Mouse (Mus musculus): ENCODE data around the gene Klhl9. TPM values are rescaled to one million over a fixed set of nuclear protein-coding genes. Genes with fewer than 3 reads are reported as not detected.

The Klhl9 gene
- total and polyA plus RNA-seq, 2 experiments, result 9.8 to 68.1 TPM

- no peaks in the 10 kb centered on the region for H3K36me3 ChIP-seq (ENCODE audit: control insufficient read depth, insufficient read depth, low read length)
- H3K79me2 ChIP-seq (ENCODE audit: control insufficient read depth, insufficient read depth, low read length), result no peaks in the 10 kb centered on the region
- H3K27me3 ChIP-seq (ENCODE audit: control insufficient read depth, insufficient read depth, low read length), result no peaks in the 10 kb centered on the region
- no peaks in the 10 kb centered on the region for H3K4me1 ChIP-seq (ENCODE audit: control insufficient read depth, insufficient read depth, low read length)
- no peak overlapping the region for H3K9ac ChIP-seq (ENCODE audit: low read depth, low read length)
- DNase-seq (ENCODE audit: extremely low read depth, low read depth, low spot score), result no peak
- H3K4me3 ChIP-seq (ENCODE audit: insufficient read depth, low read depth, low read length), result no peak overlapping the region
- TF ChIP-seq POLR2A (IDR thresholded peaks at IDR 0.05; ENCODE audit: extremely low read depth, insufficient read depth, low read length), result no peak
- no peak for TF ChIP-seq CTCF (IDR thresholded peaks at IDR 0.05; ENCODE audit: low read depth, low read length)
- no peak overlapping the region for H3K27ac ChIP-seq (replicated peaks; ENCODE audit: insufficient read depth, low read depth, low read length)
- 85% methylated on average over 4 of the region's 4 CpGs for WGBS
Observed at GRCm38 (mm10) chr4:88741426-88741825, 19.2 kb upstream of the Klhl9 start.

- WGBS, result 79% methylated on average over 6 of the region's 6 CpGs
- TF ChIP-seq POLR2A (IDR thresholded peaks at IDR 0.05; ENCODE audit: extremely low read depth, insufficient read depth, low read length) (no peak), CTCF (IDR thresholded peaks at IDR 0.05; ENCODE audit: low read depth, low read length) (no peak)
Observed at GRCm38 (mm10) chr4:88739036-88739435, 16.8 kb upstream of the Klhl9 start.

GRCm38 (mm10) chr4:88738480-88738879, 16.2 kb upstream of the Klhl9 start:
- TF ChIP-seq POLR2A (IDR thresholded peaks at IDR 0.05; ENCODE audit: extremely low read depth, insufficient read depth, low read length) (no peak), CTCF (IDR thresholded peaks at IDR 0.05; ENCODE audit: low read depth, low read length) (peak; percentile 92)
- peak; percentile 48 for DNase-seq (ENCODE audit: extremely low read depth, low read depth, low spot score)
- no peak overlapping the region for H3K4me3 ChIP-seq (ENCODE audit: insufficient read depth, low read depth, low read length)

More at GRCm38 (mm10) chr4:88739036-88739435, 16.8 kb upstream of the Klhl9 start:
- H3K27ac ChIP-seq (replicated peaks; ENCODE audit: insufficient read depth, low read depth, low read length), result no peak overlapping the region
- H3K36me3 ChIP-seq (ENCODE audit: control insufficient read depth, insufficient read depth, low read length), result no peaks in the 10 kb centered on the region
- no peak overlapping the region for H3K4me3 ChIP-seq (ENCODE audit: insufficient read depth, low read depth, low read length)
- no peak overlapping the region for H3K9ac ChIP-seq (ENCODE audit: low read depth, low read length)
- DNase-seq (ENCODE audit: extremely low read depth, low read depth, low spot score), result no peak
- no peaks in the 10 kb centered on the region for H3K27me3 ChIP-seq (ENCODE audit: control insufficient read depth, insufficient read depth, low read length)
- no peaks in the 10 kb centered on the region for H3K79me2 ChIP-seq (ENCODE audit: control insufficient read depth, insufficient read depth, low read length)
- H3K4me1 ChIP-seq (ENCODE audit: control insufficient read depth, insufficient read depth, low read length), result no peaks in the 10 kb centered on the region

GRCm38 (mm10) chr4:88727324-88727723, 5.1 kb upstream of the Klhl9 start:
- peak; percentile 52 for DNase-seq (ENCODE audit: extremely low read depth, low read depth, low spot score)
- 0% methylated on average over 1 of the region's 1 CpGs for WGBS
- TF ChIP-seq POLR2A (IDR thresholded peaks at IDR 0.05; ENCODE audit: extremely low read depth, insufficient read depth, low read length) (no peak), CTCF (IDR thresholded peaks at IDR 0.05; ENCODE audit: low read depth, low read length) (peak; percentile 64; the same call in 1 of the 2 replicates)

More at GRCm38 (mm10) chr4:88738480-88738879, 16.2 kb upstream of the Klhl9 start:
- H3K27ac ChIP-seq (replicated peaks; ENCODE audit: insufficient read depth, low read depth, low read length), result no peak overlapping the region
- no peaks in the 10 kb centered on the region for H3K27me3 ChIP-seq (ENCODE audit: control insufficient read depth, insufficient read depth, low read length)
- no peaks in the 10 kb centered on the region for H3K36me3 ChIP-seq (ENCODE audit: control insufficient read depth, insufficient read depth, low read length)
- H3K79me2 ChIP-seq (ENCODE audit: control insufficient read depth, insufficient read depth, low read length), result no peaks in the 10 kb centered on the region
- H3K4me1 ChIP-seq (ENCODE audit: control insufficient read depth, insufficient read depth, low read length), result no peaks in the 10 kb centered on the region
- H3K9ac ChIP-seq (ENCODE audit: low read depth, low read length), result no peak overlapping the region
- WGBS, result 0% methylated on average over 2 of the region's 2 CpGs

GRCm38 (mm10) chr4:88726727-88727126, 4.5 kb upstream of the Klhl9 start:
- WGBS, result 75% methylated on average over 6 of the region's 6 CpGs
- TF ChIP-seq POLR2A (IDR thresholded peaks at IDR 0.05; ENCODE audit: extremely low read depth, insufficient read depth, low read length), result no peak
- Histone ChIP-seq H3K4me1 (ENCODE audit: control insufficient read depth, insufficient read depth, low read length) (no peaks in the 10 kb centered on the region), H3K79me2 (ENCODE audit: control insufficient read depth, insufficient read depth, low read length) (no peaks in the 10 kb centered on the region), H3K27ac (replicated peaks; ENCODE audit: insufficient read depth, low read depth, low read length) (no peak overlapping the region), H3K4me3 (ENCODE audit: insufficient read depth, low read depth, low read length) (no peak overlapping the region), H3K27me3 (ENCODE audit: control insufficient read depth, insufficient read depth, low read length) (no peaks in the 10 kb centered on the region), H3K36me3 (ENCODE audit: control insufficient read depth, insufficient read depth, low read length) (no peaks in the 10 kb centered on the region), H3K9ac (ENCODE audit: low read depth, low read length) (no peak overlapping the region)
- no peak for DNase-seq (ENCODE audit: extremely low read depth, low read depth, low spot score)

More at GRCm38 (mm10) chr4:88727324-88727723, 5.1 kb upstream of the Klhl9 start:
- Histone ChIP-seq H3K79me2 (ENCODE audit: control insufficient read depth, insufficient read depth, low read length) (no peaks in the 10 kb centered on the region), H3K9ac (ENCODE audit: low read depth, low read length) (no peak overlapping the region), H3K36me3 (ENCODE audit: control insufficient read depth, insufficient read depth, low read length) (no peaks in the 10 kb centered on the region), H3K27me3 (ENCODE audit: control insufficient read depth, insufficient read depth, low read length) (no peaks in the 10 kb centered on the region), H3K4me1 (ENCODE audit: control insufficient read depth, insufficient read depth, low read length) (no peaks in the 10 kb centered on the region), H3K4me3 (ENCODE audit: insufficient read depth, low read depth, low read length) (no peak overlapping the region), H3K27ac (replicated peaks; ENCODE audit: insufficient read depth, low read depth, low read length) (no peak overlapping the region)

- Histone ChIP-seq H3K9ac (ENCODE audit: low read depth, low read length) (no peak overlapping the region), H3K4me1 (ENCODE audit: control insufficient read depth, insufficient read depth, low read length) (peaks cover 16% of the 10 kb centered on the region), H3K4me3 (ENCODE audit: insufficient read depth, low read depth, low read length) (no peak overlapping the region), H3K27ac (replicated peaks; ENCODE audit: insufficient read depth, low read depth, low read length) (no peak overlapping the region), H3K36me3 (ENCODE audit: control insufficient read depth, insufficient read depth, low read length) (peaks cover 7% of the 10 kb centered on the region), H3K27me3 (ENCODE audit: control insufficient read depth, insufficient read depth, low read length) (no peaks in the 10 kb centered on the region), H3K79me2 (ENCODE audit: control insufficient read depth, insufficient read depth, low read length) (peaks cover 12% of the 10 kb centered on the region; the same call in 1 of the 2 replicates)
- TF ChIP-seq CTCF (IDR thresholded peaks at IDR 0.05; ENCODE audit: low read depth, low read length), result no peak
- no peak for TF ChIP-seq POLR2A (IDR thresholded peaks at IDR 0.05; ENCODE audit: extremely low read depth, insufficient read depth, low read length)
- DNase-seq (ENCODE audit: extremely low read depth, low read depth, low spot score), result no peak
- WGBS, result 72% methylated on average over 8 of the region's 8 CpGs
Observed at GRCm38 (mm10) chr4:88723497-88724090, 1.3 kb upstream of the Klhl9 start.

Data from liver, adult 2 months (tissue).